Mouse (Mus musculus): ENCODE results near the gene Tdp1.

Tdp1 gene

GRCm38 (mm10) chr12:99884269-99885261 lies at the start of gene Tdp1, which contains the start of gene Efcab11:
Tdp1 (plus strand) TSS chr12:99884517.
Efcab11 (minus strand) TSS chr12:99884439.
- peak; percentile 97 for DNase-seq

GRCm38 (mm10) chr12:99836404-99837131 lies 47.7 kb upstream of the Tdp1 start:
- DNase-seq: peak; percentile 70 to 71

GRCm38 (mm10) chr12:99837528-99837927 lies 46.8 kb upstream of the Tdp1 start:
- no peak for DNase-seq

GRCm38 (mm10) chr12:99838109-99838508 lies 46.2 kb upstream of the Tdp1 start:
- no peak for DNase-seq

- DNase-seq: peak; percentile 59 to 62
Measured at GRCm38 (mm10) chr12:99838703-99839102, 45.6 kb upstream of the Tdp1 start.

GRCm38 (mm10) chr12:99844951-99845350 lies 39.4 kb upstream of the Tdp1 start:
- no peak for DNase-seq

GRCm38 (mm10) chr12:99849996-99850395 lies 34.3 kb upstream of the Tdp1 start:
- DNase-seq: no peak

- no peak for DNase-seq
Measured at GRCm38 (mm10) chr12:99853323-99854258, 30.7 kb upstream of the Tdp1 start.

GRCm38 (mm10) chr12:99856011-99856410 lies 28.3 kb upstream of the Tdp1 start:
- peak in 1 of 2 experiments; percentile 49 for DNase-seq

GRCm38 (mm10) chr12:99858664-99859063 lies 25.7 kb upstream of the Tdp1 start:
- DNase-seq: no peak

- no peak for DNase-seq
Measured at GRCm38 (mm10) chr12:99859391-99860100, 24.8 kb upstream of the Tdp1 start.

GRCm38 (mm10) chr12:99860981-99861380 lies 23.3 kb upstream of the Tdp1 start:
- peak in 1 of 2 experiments; percentile 35 for DNase-seq

GRCm38 (mm10) chr12:99864613-99865012 lies 19.7 kb upstream of the Tdp1 start:
- no peak for DNase-seq

GRCm38 (mm10) chr12:99868821-99869220 lies 15.5 kb upstream of the Tdp1 start:
- no peak for DNase-seq

GRCm38 (mm10) chr12:99873443-99873842 lies 10.9 kb upstream of the Tdp1 start:
- no peak for DNase-seq

- no peak for DNase-seq
Measured at GRCm38 (mm10) chr12:99874609-99875008, 9.7 kb upstream of the Tdp1 start.

- DNase-seq: peak; percentile 88 to 89
Measured at GRCm38 (mm10) chr12:99883000-99883712, 1.2 kb upstream of the Tdp1 start.

- peak in 1 of 2 experiments; percentile 17 for DNase-seq
Measured at GRCm38 (mm10) chr12:99883713-99884105, 608 bp upstream of the Tdp1 start.

- DNase-seq: no peak
Measured at GRCm38 (mm10) chr12:99885282-99885901, 1.1 kb downstream of the Tdp1 start.

- DNase-seq: no peak
Measured at GRCm38 (mm10) chr12:99897846-99898245, 13.5 kb downstream of the Tdp1 start.

Data from cerebellum, postnatal 14 days (tissue).